Mouse (Mus musculus): ENCODE measurements around the gene Gemin2.
A peak's percentile ranks its signal among the peaks of the same experiment; 100 is the strongest.

Gemin2 gene

GRCm38 (mm10) chr12:59060322-59060721 is 47.1 kb downstream of the Gemin2 start:
- no peak for DNase-seq

- peak; percentile 68 for DNase-seq
Measured at GRCm38 (mm10) chr12:59060993-59061595, 47.9 kb downstream of the Gemin2 start, which contains the start of gene Trappc6b. TSS of gene Trappc6b (minus strand) at chr12:59061472.

- no peak for DNase-seq
Measured at GRCm38 (mm10) chr12:59064837-59065236, 51.6 kb downstream of the Gemin2 start.

- no peak for DNase-seq
Measured at GRCm38 (mm10) chr12:59065776-59066175, 52.6 kb downstream of the Gemin2 start.

- DNase-seq, result peak; percentile 96
Measured at GRCm38 (mm10) chr12:59066448-59067077, 53.4 kb downstream of the Gemin2 start, which contains the start of gene Pnn. TSS of gene Pnn (plus strand) at chr12:59066884.

GRCm38 (mm10) chr12:59067095-59067494 is 53.9 kb downstream of the Gemin2 start:
- DNase-seq, result no peak

- DNase-seq, result no peak
Measured at GRCm38 (mm10) chr12:59068791-59069190, 55.6 kb downstream of the Gemin2 start.

- DNase-seq, result no peak
Measured at GRCm38 (mm10) chr12:59072286-59072685, 59.1 kb downstream of the Gemin2 start.

- DNase-seq, result no peak
Measured at GRCm38 (mm10) chr12:59074052-59074451, 60.9 kb downstream of the Gemin2 start.

GRCm38 (mm10) chr12:59076996-59077395 is 63.8 kb downstream of the Gemin2 start:
- no peak for DNase-seq

- DNase-seq, result no peak
Measured at GRCm38 (mm10) chr12:59077883-59078282, 64.7 kb downstream of the Gemin2 start.
